Mouse (Mus musculus) hindlimb bud, embryonic 11.5 days (tissue): ENCODE results near the gene Gm21083.
"Not testable (repeated sequence)": the region's sequence is repeated elsewhere in the genome, so short reads cannot be mapped to it uniquely, and the experiment has no call there.

Experiments used
- DNase-seq: peaks from one replicate; pipeline ENCODE4 v3.0.0-alpha.2; 2012; ENCODE audit warnings: low read depth, low spot score; ENCODE audit errors: extremely low spot score

The Gm21083 gene

DNA sequence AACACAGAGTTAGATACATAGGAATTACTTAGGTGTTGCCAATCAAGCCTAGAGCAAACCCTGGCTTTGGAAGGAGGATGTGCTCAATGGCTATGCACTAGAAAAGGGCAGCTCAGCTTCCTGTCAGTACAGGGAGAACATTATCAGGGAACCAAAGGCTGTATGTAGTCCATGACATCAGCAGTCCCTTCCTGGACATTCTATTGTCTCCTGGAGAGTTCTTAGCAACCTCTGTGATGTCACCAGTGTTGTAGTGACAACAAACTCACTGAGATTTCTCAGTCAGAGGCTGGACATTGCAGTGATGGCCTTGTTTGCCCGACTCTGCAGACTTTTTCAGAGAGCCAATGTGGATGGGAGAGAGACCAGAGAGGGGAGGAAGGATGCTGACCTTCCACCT lies at the start of gene Gm21083:
Gm21083 (plus strand) TSS at position 301 of the 400 bp plus-strand sequence.
- DNase-seq = not testable (repeated sequence)

DNA sequence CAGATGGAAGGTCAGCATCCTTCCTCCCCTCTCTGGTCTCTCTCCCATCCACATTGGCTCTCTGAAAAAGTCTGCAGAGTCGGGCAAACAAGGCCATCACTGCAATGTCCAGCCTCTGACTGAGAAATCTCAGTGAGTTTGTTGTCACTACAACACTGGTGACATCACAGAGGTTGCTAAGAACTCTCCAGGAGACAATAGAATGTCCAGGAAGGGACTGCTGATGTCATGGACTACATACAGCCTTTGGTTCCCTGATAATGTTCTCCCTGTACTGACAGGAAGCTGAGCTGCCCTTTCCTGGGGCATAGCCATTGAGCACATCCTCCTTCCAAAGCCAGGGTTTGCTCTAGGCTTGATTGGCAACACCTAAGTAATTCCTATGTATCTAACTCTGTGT lies 48.0 kb upstream of the Gm21083 start, which contains the start of gene Gm21190:
Gm21190 (minus strand) TSS at position 101 of the 400 bp plus-strand sequence.
- DNase-seq = not testable (repeated sequence)

- not testable (repeated sequence) for DNase-seq
Observed at GRCm38 (mm10) chr5:15548642-15549041, 28.5 kb upstream of the Gm21083 start.

- not testable (repeated sequence) for DNase-seq
Observed at GRCm38 (mm10) chr5:15549134-15549533, 28.0 kb upstream of the Gm21083 start.

GRCm38 (mm10) chr5:15549606-15550005 lies 27.5 kb upstream of the Gm21083 start:
- DNase-seq = not testable (repeated sequence)

- DNase-seq = not testable (repeated sequence)
Observed at GRCm38 (mm10) chr5:15558654-15559053, 18.5 kb upstream of the Gm21083 start.

DNA sequence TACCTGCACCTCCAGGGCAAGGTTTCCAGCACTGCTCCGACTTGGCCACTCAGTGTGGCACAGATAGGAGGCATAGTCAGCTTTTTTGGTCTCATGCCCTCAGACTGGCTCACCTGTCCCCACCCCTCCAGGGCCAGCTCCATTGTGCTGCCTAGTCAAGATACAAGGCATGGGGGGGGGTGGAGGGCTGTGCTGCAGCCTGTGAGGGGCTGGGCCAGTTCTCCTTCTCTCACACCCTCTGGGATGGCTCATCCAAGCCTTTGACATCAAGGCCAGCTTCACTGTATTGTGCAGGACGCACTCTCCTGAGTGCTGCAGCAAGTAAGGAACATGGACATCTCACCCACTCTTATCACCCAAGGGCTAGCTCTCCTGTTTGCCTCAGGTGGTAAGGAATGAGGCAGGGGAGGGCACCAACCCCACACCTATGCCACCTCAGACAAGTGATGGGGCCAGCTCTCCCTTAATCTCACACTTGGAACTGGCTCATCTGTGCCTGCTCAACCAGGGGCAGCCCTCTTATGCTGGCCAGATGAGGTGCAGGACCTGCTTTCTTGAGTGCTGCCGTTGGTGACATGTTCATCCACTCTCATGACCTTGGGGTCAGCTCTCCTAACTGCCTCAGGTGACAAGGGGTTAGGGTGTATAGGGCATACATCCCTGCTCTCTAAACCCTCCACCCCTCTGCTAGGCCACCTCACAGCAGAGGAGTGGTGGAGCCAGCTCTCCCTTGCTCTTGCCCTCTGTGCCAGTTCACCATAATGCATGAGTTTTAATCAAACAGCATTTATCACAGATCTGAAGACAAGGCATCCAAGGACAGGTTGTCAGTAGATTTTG lies 15.5 kb upstream of the Gm21083 start:
- not testable (repeated sequence) for DNase-seq

DNA sequence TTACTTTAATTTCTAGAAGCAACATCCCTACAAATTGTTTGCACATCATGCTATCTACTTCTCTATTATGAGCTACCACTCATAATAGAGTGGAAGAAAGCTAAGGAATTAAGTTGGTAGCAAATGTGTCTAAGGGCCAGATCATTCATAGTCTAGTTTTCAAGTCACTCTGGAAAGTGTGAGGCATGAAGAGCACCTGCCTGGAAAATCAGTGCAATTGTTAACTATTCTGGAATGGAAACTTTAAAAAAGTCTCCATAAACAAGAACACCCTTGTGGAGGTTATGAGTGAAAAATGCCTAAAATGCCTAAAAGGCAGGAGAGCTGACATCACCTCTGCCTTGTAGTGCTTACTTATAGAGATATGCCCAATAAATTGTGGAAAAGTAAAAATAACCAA lies 3.4 kb upstream of the Gm21083 start:
- DNase-seq = not testable (repeated sequence)

GRCm38 (mm10) chr5:15586351-15586750 lies 9.2 kb downstream of the Gm21083 start:
- DNase-seq = not testable (repeated sequence)

DNA sequence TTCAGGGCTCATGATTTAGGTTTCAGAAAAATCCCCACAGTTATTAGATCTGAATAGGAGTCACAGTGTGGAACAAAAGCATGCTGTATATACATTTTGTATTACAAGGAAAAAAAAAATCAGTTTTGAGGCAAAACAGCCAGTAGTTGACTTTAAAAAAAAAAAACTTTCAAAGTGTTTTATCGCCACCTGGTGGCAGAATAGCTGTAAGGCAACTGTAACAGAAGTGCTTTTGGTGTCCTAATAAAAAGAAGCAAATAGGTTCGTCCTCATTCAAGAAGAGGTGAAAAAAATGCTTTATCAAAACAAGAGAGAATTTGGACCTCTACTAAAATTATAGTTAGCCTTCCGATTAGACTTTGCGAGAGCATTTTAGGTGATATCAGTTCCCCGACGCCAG lies 11.2 kb downstream of the Gm21083 start:
- DNase-seq = not testable (repeated sequence)

DNA sequence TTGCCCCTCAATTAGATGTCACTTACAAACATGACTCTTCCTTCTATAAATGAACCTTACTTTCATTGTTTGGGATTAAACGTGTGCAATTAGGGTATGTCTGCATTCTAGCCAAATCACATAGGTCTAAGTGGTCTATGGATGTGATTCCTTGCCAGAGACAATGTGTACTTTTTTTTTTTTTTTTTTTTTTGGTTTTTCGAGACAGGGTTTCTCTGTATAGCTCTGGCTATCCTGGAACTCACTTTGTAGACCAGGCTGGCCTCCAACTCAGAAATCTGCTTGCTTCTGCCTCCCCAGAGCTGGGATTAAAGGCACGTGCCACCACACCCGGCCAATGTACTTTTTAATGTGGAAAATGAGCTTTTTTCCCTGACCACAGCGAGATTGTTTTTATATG lies 13.5 kb downstream of the Gm21083 start:
- not testable (repeated sequence) for DNase-seq

- not testable (repeated sequence) for DNase-seq
Observed at GRCm38 (mm10) chr5:15591577-15591976, 14.4 kb downstream of the Gm21083 start.

GRCm38 (mm10) chr5:15598831-15599230 lies 21.7 kb downstream of the Gm21083 start:
- DNase-seq = not testable (repeated sequence)

DNA sequence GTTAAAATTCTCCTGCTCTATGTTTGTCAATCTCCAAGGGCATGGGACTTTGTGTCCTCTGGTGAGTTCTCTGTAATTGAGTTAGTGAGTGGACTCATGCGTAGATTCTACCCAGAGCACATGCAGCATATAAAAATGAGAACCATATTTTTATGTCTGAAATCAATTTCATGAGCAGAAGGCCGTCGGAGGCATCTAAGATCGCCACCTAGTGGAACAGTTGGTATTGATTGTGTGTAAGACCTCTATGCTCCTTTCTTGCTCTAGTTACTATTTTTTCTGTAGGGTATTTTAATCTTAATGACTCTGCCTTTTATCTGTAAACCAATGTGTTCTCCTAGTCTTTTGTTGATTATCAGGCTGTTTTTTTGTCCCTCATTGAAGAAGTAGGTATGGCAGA lies 23.2 kb downstream of the Gm21083 start:
- not testable (repeated sequence) for DNase-seq

DNA sequence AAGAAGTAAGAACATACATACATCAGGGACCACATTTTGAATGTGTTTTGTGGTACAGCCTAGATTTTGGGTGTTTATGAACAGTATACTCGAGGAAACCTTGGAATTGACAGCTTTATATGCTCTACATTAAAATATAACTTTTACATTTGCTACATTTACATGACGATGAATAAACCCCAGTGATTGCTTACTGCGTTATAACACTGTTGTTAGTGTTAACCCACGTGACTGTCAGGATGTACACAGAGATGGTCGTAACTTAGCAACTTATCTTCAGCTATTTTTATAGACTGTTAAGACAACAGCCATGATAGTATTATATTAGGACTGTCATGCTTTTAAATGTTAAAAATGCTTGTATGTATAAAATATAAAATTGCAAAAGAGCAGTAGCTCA lies 24.3 kb downstream of the Gm21083 start:
- DNase-seq = not testable (repeated sequence)

GRCm38 (mm10) chr5:15601960-15602359 lies 24.8 kb downstream of the Gm21083 start:
- not testable (repeated sequence) for DNase-seq

- DNase-seq = not testable (repeated sequence)
Observed at GRCm38 (mm10) chr5:15602424-15602947, 25.4 kb downstream of the Gm21083 start.

DNA sequence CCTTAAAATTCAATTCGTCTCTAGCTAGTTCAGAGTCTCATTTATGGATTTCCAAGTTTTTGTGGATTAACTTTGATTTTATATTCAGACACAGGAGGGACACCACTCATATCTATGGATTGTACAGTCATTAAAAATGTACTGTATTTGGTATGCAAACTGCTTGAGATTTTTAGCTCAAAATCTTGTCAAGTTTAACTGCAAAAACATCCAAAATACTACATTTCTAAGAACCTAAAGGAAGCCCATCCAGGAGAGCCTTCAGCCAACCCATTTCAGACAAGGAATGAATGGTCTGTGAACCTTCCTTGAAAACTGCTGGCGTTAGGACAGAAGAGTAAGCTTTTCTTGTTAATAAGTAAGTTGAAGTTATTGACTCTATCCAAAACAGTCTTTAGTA lies 25.9 kb downstream of the Gm21083 start:
- DNase-seq = not testable (repeated sequence)

- DNase-seq = not testable (repeated sequence)
Observed at GRCm38 (mm10) chr5:15603585-15603984, 26.5 kb downstream of the Gm21083 start.

DNA sequence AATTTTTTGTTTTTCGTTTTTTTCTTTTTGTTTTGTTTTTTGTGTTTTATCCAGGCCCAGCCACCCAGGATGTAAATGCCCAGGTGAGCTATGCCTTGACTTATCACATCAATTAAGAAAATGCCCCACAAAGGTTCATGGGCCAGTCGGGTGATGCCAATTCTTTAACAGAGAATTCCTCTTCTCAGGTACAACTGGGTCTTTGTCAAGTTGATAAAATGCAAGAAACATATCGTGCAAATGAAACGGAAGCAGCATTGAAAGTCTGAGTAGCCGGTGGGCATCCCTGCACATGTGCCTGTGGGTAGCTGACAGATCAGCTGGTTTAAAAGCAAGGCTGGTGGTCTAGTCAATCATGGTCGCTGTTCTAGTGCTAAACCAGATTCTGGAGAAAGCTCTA lies 29.5 kb downstream of the Gm21083 start:
- DNase-seq = not testable (repeated sequence)

DNA sequence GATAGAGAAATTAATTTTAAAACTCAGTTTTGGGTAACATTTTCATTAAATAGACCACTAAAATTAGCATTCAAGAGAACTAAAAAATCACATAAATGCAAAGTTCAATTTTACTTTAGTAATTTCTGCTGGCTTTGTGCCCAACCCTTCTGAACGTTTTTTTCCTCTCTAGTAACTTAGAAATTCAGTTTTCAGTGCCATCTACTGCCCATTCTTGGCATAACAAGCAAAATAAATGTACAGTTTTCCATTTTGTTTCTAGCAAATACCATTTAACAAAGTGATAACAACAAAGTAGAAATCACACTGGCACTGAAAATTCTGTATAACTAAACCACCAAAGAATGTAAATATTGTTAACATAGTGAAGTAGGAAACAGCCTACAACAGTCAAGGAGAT lies 33.6 kb downstream of the Gm21083 start:
- DNase-seq = not testable (repeated sequence)

DNA sequence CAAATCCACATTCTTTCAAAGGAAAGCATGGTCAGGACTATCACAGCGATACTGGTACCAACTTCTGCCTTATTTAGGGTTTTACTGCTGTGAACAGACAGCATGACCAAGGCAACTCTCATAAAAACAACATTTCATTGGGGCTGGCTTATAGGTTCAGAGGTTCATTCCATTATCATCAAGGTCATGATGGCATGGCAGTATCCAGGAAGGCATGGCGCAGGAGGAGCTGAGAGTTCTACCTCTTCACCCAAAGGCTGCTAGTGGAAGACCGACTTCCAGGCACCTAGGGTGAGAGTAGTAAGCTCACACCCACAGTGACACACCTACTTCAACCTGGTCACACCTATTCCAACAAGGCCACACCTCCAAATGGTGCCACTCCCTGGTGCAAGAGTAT lies 39.1 kb downstream of the Gm21083 start:
- DNase-seq = not testable (repeated sequence)
